Mouse (Mus musculus): ENCODE data around the gene Nkain4.

DNA sequence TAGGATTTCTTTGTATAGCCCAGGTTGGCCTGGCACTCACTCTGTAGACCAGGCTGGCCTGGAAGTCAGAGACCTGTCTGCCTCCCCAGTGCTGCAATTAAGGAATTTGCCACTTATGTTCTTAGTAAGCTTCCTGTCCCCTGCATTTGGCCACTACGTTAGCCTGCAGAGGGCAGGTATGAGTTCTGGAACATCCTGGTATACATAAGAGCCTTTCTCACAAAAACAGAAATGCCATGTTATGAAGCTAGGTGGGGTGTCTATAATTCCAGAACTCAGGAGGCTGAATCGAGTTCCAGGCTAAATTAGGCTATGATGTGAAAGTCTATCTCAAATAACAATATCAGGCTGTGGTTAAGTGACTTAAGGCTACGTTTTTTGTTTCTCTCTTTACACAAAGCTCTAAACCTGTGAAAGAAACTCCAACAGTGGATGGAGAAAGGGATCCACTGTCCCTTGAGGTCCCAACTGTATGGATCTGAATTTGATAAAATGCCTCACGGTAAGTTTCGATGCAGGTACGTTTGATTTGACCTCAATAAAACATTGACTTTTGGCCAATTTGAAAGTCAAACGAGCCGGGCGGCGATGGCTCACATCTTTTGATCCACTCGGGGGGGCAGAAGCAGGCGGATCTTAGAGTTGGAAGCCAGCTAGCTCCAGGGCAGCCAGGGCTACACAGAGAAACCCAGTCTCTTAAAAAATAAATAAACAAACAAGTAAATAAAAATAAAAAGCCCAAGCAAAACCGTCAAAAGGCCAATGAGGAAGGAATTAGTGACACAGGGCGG lies 11.8 kb upstream of the Nkain4 start:
- no peak for TF ChIP-seq POLR2A (IDR thresholded peaks at IDR 0.05; ENCODE audit: low read depth, low read length)
- no peak for TF ChIP-seq CTCF (IDR thresholded peaks at IDR 0.05; ENCODE audit: extremely low read depth, insufficient read depth, insufficient read length, insufficient replicate concordance)

Measured in spleen, adult 2 months (tissue).